Mouse (Mus musculus): ENCODE measurements at regions not wholly inside any gene's neighbourhood (a gene's known extent, or its start where the extent isn't known, plus 50 kb on each side); places are given as distances from the start of the nearest gene placed in this dataset.
"Not testable (repeated sequence)": the region's sequence is repeated elsewhere in the genome, so short reads cannot be mapped to it uniquely, and the experiment has no call there.

- Histone ChIP-seq H3K27ac (no peak overlapping the region), H3K4me3 (peak overlapping the region; percentile 20; the same call in 1 of the 2 replicates), H3K27me3 (peaks cover 17% of the 10 kb centered on the region), H3K4me2 (replicated peaks) (peak overlapping the region; percentile 51), H3K9me3 (no peaks in the 10 kb centered on the region), H3K4me1 (0 out of 2 replicates have a peak, but pooled peaks cover 7% of the 10 kb centered on the region), H3K36me3 (no peaks in the 10 kb centered on the region), H3K9ac (peak overlapping the region; percentile 35; the same call in 1 of the 2 replicates)
- ATAC-seq (ENCODE audit: low FRiP score, low read depth): peak; percentile 59; the same call in 1 of the 2 replicates
- 35% methylated on average over 14 of the region's 14 CpGs for WGBS
Measured at GRCm38 (mm10) chr14:18463230-18463873, 131.7 kb upstream of the Ube2e1 start.

GRCm38 (mm10) chr14:18462381-18462780 lies 130.7 kb upstream of the Ube2e1 start:
- 81% methylated on average over 4 of the region's 4 CpGs for WGBS
- 0 out of 2 replicates have a peak, but pooled peaks cover 5% of the 10 kb centered on the region for H3K4me1 ChIP-seq

GRCm38 (mm10) chr14:18448666-18449065 lies 117.0 kb upstream of the Ube2e1 start:
- H3K36me3 ChIP-seq: no peaks in the 10 kb centered on the region
- H3K4me1 ChIP-seq: peaks cover 1% of the 10 kb centered on the region
- no peak overlapping the region for H3K4me3 ChIP-seq
- H3K27ac ChIP-seq: no peak overlapping the region
- no peaks in the 10 kb centered on the region for H3K9me3 ChIP-seq
- no peak for ATAC-seq (ENCODE audit: low FRiP score, low read depth)
- 79% methylated on average over 1 of the region's 1 CpGs for WGBS
- no peaks in the 10 kb centered on the region for H3K27me3 ChIP-seq
- no peak overlapping the region for H3K4me2 ChIP-seq (replicated peaks)
- no peak overlapping the region for H3K9ac ChIP-seq

More at GRCm38 (mm10) chr14:18462381-18462780, 130.7 kb upstream of the Ube2e1 start:
- Histone ChIP-seq H3K27me3 (peaks cover 12% of the 10 kb centered on the region), H3K9me3 (no peaks in the 10 kb centered on the region), H3K36me3 (no peaks in the 10 kb centered on the region), H3K27ac (no peak overlapping the region), H3K4me3 (no peak overlapping the region), H3K4me2 (replicated peaks) (no peak overlapping the region), H3K9ac (no peak overlapping the region)
- ATAC-seq (ENCODE audit: low FRiP score, low read depth): no peak

GRCm38 (mm10) chr14:18444492-18444891 lies 112.8 kb upstream of the Ube2e1 start:
- WGBS: 82% methylated on average over 1 of the region's 1 CpGs
- H3K4me2 ChIP-seq (replicated peaks): no peak overlapping the region

GRCm38 (mm10) chr14:18428968-18429367 lies 97.3 kb upstream of the Ube2e1 start:
- not testable (repeated sequence) for ATAC-seq (ENCODE audit: low FRiP score, low read depth); H3K4me2 ChIP-seq (replicated peaks); H3K9ac ChIP-seq; H3K4me3 ChIP-seq; H3K36me3 ChIP-seq; H3K27me3 ChIP-seq; H3K9me3 ChIP-seq; H3K27ac ChIP-seq; H3K4me1 ChIP-seq
- WGBS: 46% methylated on average over 4 of the region's 4 CpGs

More at GRCm38 (mm10) chr14:18444492-18444891, 112.8 kb upstream of the Ube2e1 start:
- Histone ChIP-seq H3K27ac (no peak overlapping the region), H3K9ac (no peak overlapping the region), H3K36me3 (no peaks in the 10 kb centered on the region), H3K4me1 (no peaks in the 10 kb centered on the region), H3K27me3 (no peaks in the 10 kb centered on the region), H3K4me3 (no peak overlapping the region), H3K9me3 (no peaks in the 10 kb centered on the region)
- peak; percentile 54 for ATAC-seq (ENCODE audit: low FRiP score, low read depth)

DNA sequence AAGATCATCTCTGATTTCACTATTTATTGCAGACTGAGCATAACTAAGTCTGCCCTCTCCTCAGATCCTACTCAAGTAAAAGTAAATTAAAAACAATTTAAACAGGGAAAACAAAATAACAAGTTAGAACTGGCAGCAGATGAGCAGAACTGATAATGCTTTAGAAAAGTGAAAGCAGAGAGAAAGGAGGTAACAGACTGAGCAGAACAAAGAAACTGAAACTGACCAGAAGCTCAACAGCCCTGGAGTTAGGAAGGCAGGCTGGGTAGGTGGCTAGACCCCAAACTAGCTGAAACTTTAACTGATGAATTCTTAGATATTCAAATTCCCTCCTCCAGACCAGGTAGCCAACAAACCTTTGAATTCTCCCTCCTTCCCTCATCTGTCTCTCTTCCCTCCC lies 94.2 kb upstream of the Ube2e1 start:
- Histone ChIP-seq H3K4me1 (no peaks in the 10 kb centered on the region), H3K4me2 (replicated peaks) (no peak overlapping the region), H3K9ac (no peak overlapping the region), H3K36me3 (no peaks in the 10 kb centered on the region), H3K27ac (no peak overlapping the region), H3K4me3 (no peak overlapping the region), H3K9me3 (no peaks in the 10 kb centered on the region), H3K27me3 (no peaks in the 10 kb centered on the region)
- ATAC-seq (ENCODE audit: low FRiP score, low read depth): no peak

GRCm38 (mm10) chr14:18416839-18417238 lies 85.2 kb upstream of the Ube2e1 start:
- no peaks in the 10 kb centered on the region for H3K27me3 ChIP-seq
- ATAC-seq (ENCODE audit: low FRiP score, low read depth): no peak
- H3K9ac ChIP-seq: no peak overlapping the region
- WGBS: 14% methylated on average over 2 of the region's 2 CpGs
- H3K27ac ChIP-seq: no peak overlapping the region
- H3K4me1 ChIP-seq: no peaks in the 10 kb centered on the region
- H3K9me3 ChIP-seq: no peaks in the 10 kb centered on the region
- no peaks in the 10 kb centered on the region for H3K36me3 ChIP-seq
- no peak overlapping the region for H3K4me3 ChIP-seq
- H3K4me2 ChIP-seq (replicated peaks): no peak overlapping the region

GRCm38 (mm10) chr14:18416319-18416718 lies 84.7 kb upstream of the Ube2e1 start:
- Histone ChIP-seq H3K4me2 (replicated peaks) (no peak overlapping the region), H3K9me3 (no peaks in the 10 kb centered on the region), H3K36me3 (no peaks in the 10 kb centered on the region), H3K27ac (no peak overlapping the region), H3K27me3 (no peaks in the 10 kb centered on the region), H3K4me3 (no peak overlapping the region), H3K9ac (no peak overlapping the region), H3K4me1 (no peaks in the 10 kb centered on the region)
- ATAC-seq (ENCODE audit: low FRiP score, low read depth): no peak
- WGBS: 70% methylated on average over 4 of the region's 4 CpGs

- H3K9ac ChIP-seq: no peak overlapping the region
- H3K9me3 ChIP-seq: no peaks in the 10 kb centered on the region; the same call in 1 of the 2 replicates
- H3K27me3 ChIP-seq: no peaks in the 10 kb centered on the region
- H3K4me3 ChIP-seq: no peak overlapping the region
- H3K4me2 ChIP-seq (replicated peaks): no peak overlapping the region
- WGBS: 87% methylated on average over 4 of the region's 4 CpGs
- no peak overlapping the region for H3K27ac ChIP-seq
- H3K4me1 ChIP-seq: peaks cover 9% of the 10 kb centered on the region
- H3K36me3 ChIP-seq: no peaks in the 10 kb centered on the region
- no peak for ATAC-seq (ENCODE audit: low FRiP score, low read depth)
Measured at GRCm38 (mm10) chr14:18398953-18399352, 67.3 kb upstream of the Ube2e1 start.

DNA sequence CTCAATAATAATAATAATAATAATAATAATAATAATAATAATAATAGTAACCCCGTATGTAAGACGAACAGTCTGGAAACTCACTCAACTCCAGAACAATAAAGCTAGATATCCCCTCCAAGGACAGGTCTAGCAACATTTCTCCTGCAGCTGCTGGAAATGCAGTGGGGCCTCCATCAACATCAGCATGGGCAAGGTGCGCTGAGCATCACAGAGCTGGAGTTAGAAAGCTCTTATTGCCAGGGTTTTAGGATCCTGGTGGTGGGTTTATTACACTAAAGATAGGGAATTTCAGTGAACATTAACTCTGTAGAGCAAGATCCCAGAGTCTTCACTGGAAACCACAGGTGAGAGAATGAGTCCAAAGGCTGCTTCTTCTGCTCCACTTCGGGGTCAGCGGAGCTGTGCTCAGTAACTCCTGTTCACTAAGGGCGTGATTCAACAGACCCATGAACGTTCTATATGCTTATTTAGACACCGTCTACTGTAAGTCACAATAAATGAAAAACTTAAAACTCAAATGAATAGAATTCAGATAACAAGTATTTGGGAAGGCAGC lies 64.6 kb upstream of the Ube2e1 start:
- H3K4me1 ChIP-seq: peaks cover 9% of the 10 kb centered on the region
- WGBS: 90% methylated on average over 8 of the region's 8 CpGs
- no peaks in the 10 kb centered on the region for H3K27me3 ChIP-seq
- no peak overlapping the region for H3K27ac ChIP-seq
- H3K9me3 ChIP-seq: no peaks in the 10 kb centered on the region
- H3K4me3 ChIP-seq: no peak overlapping the region
- H3K9ac ChIP-seq: no peak overlapping the region
- no peak for ATAC-seq (ENCODE audit: low FRiP score, low read depth)
- H3K36me3 ChIP-seq: no peaks in the 10 kb centered on the region
- no peak overlapping the region for H3K4me2 ChIP-seq (replicated peaks)

- peaks cover 9% of the 10 kb centered on the region for H3K4me1 ChIP-seq
Measured at GRCm38 (mm10) chr14:18394071-18394745, 62.5 kb upstream of the Ube2e1 start.

GRCm38 (mm10) chr14:18391824-18392486 lies 60.3 kb upstream of the Ube2e1 start:
- WGBS: 84% methylated on average over 3 of the region's 3 CpGs
- H3K9me3 ChIP-seq: no peaks in the 10 kb centered on the region
- no peaks in the 10 kb centered on the region for H3K36me3 ChIP-seq
- H3K4me3 ChIP-seq: no peak overlapping the region
- ATAC-seq (ENCODE audit: low FRiP score, low read depth): no peak
- H3K4me1 ChIP-seq: peaks cover 11% of the 10 kb centered on the region
- H3K27ac ChIP-seq: no peak overlapping the region
- H3K9ac ChIP-seq: no peak overlapping the region
- H3K4me2 ChIP-seq (replicated peaks): no peak overlapping the region
- no peaks in the 10 kb centered on the region for H3K27me3 ChIP-seq

More at GRCm38 (mm10) chr14:18394071-18394745, 62.5 kb upstream of the Ube2e1 start:
- no peak overlapping the region for H3K9ac ChIP-seq
- ATAC-seq (ENCODE audit: low FRiP score, low read depth): no peak
- H3K4me3 ChIP-seq: no peak overlapping the region
- no peak overlapping the region for H3K4me2 ChIP-seq (replicated peaks)
- no peaks in the 10 kb centered on the region for H3K27me3 ChIP-seq
- H3K27ac ChIP-seq: no peak overlapping the region
- 94% methylated on average over 3 of the region's 3 CpGs for WGBS
- no peaks in the 10 kb centered on the region for H3K36me3 ChIP-seq
- H3K9me3 ChIP-seq: no peaks in the 10 kb centered on the region
